8 mouse cellular contexts compared by ENCODE assay signal in the genomic region with DNA sequence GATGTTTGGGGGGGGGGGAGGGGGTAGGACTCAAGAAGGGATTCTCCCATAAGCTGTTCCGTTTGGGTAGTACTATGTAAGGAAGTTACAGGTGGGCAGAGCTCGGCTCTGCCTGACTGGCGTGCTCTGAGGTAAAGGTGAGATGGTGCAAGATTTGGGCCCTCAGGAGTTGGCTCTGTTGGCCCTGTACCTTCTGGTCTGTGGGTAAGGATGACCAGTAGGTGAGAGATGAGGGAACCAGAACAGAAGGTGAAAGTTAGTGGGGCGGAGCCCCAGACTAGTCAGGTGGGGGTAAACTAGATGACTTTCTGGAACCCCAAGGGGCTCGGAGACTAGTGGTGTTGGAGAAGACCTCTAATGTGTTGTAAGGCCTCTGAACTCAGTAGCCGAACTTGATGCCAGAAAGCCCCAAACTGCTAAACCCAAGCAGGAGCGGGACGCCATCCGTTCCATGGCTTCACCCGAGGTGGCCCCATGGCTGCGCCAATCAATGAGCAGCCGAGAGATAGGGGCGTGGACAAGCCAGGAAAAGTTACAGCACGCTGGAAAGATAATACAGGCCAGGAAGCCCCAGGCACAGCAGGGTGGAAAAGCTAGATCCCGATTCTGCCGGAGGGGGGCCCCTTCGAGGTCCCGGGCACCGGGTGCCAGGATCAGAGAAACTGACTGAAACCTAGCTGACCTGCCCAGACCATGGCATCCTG. TPM values are rescaled to one million over a fixed set of nuclear protein-coding genes. Genes with fewer than 3 reads are reported as not detected.
A peak's percentile ranks its signal among the peaks of the same experiment; 100 is the strongest.
DNase-seq lines count a peak whose midpoint lies in the region; ATAC-seq lines count a peak whose summit lies in the region.

No protein-coding gene starts in this region.

- H3K4me1 ChIP-seq in heart, embryonic 15.5 days (replicated peaks) = peaks cover 28% of the 10 kb centered on the region
- peaks cover 27% of the 10 kb centered on the region for H3K4me1 ChIP-seq in kidney, embryonic 15.5 days

- ATAC-seq in frontal cortex, adult (ENCODE audit: low TSS enrichment) = peak; percentile 60; the same call in 1 of the 2 replicates
- ATAC-seq in erythroid progenitor cell, adult 5-6 weeks (replicated peaks; ENCODE audit: low FRiP score, poor library complexity, severe bottlenecking) = peak; percentile 91
- ATAC-seq in heart, embryonic 15.5 days (replicated peaks; ENCODE audit: insufficient number of reproducible peaks, insufficient read depth, low FRiP score, low read depth) = peak; percentile 74
- peak; percentile 85 for ATAC-seq in kidney, embryonic 15.5 days (replicated peaks; ENCODE audit: low FRiP score)

- H3K4me3 ChIP-seq in heart, embryonic 15.5 days = peak overlapping the region; percentile 56
- peak overlapping the region; percentile 55 for H3K4me3 ChIP-seq in kidney, embryonic 15.5 days (replicated peaks)

- peak overlapping the region; percentile 61 for H3K9ac ChIP-seq in heart, embryonic 15.5 days
- H3K9ac ChIP-seq in kidney, embryonic 15.5 days = peak overlapping the region; percentile 59

- peak overlapping the region; percentile 88 for H3K4me2 ChIP-seq in heart, embryonic 15.5 days
- H3K4me2 ChIP-seq in kidney, embryonic 15.5 days = peak overlapping the region; percentile 88

- DNase-seq in frontal cortex, postnatal 14 days (ENCODE audit: low spot score in 2 of 2) = no peak
- DNase-seq in lung, postnatal 10 days = peak; percentile 84
- DNase-seq in ovary, postnatal 10 days (ENCODE audit: low spot score) = peak; percentile 46
- no peak for DNase-seq in T-cell, adult 2 months (ENCODE audit: low spot score)

- H3K27me3 ChIP-seq in heart, embryonic 15.5 days = no peaks in the 10 kb centered on the region
- no peaks in the 10 kb centered on the region for H3K27me3 ChIP-seq in kidney, embryonic 15.5 days

- 14% methylated on average over 19 of the region's 19 CpGs for WGBS in heart, embryonic 15.5 days
- WGBS in kidney, embryonic 15.5 days = 16% methylated on average over 19 of the region's 19 CpGs

- H3K36me3 ChIP-seq in heart, embryonic 15.5 days = peaks cover 23% of the 10 kb centered on the region
- peaks cover 21% of the 10 kb centered on the region for H3K36me3 ChIP-seq in kidney, embryonic 15.5 days

- peak overlapping the region; percentile 60 for H3K27ac ChIP-seq in heart, embryonic 15.5 days
- peak overlapping the region; percentile 23 for H3K27ac ChIP-seq in kidney, embryonic 15.5 days

- no peaks in the 10 kb centered on the region for H3K9me3 ChIP-seq in heart, embryonic 15.5 days (replicated peaks)
- H3K9me3 ChIP-seq in kidney, embryonic 15.5 days (replicated peaks) = no peaks in the 10 kb centered on the region

RNA-seq across cellular contexts. Expression of a gene that starts 6.1 kb away (rescaled TPM):
- total RNA-seq in erythroid progenitor cell, adult 5-6 weeks (2015; ENCODE audit: low replicate concordance) = 1.8 and 6.7 TPM in 2 replicates
- 1.0 and 17.8 TPM in 2 replicates for total RNA-seq in erythroid progenitor cell, adult 5-6 weeks (2017; ENCODE audit: low replicate concordance)
- 7.9 and 13.4 TPM in 2 replicates for polyA plus RNA-seq in heart, embryonic 15.5 days (2015; fragmentation: Nextera tagmentation; extraction: Ambion mirVana)
- polyA plus RNA-seq in kidney, embryonic 15.5 days (2015; fragmentation: Nextera tagmentation; extraction: Ambion mirVana) = 22.6 and 24.5 TPM in 2 replicates

RNA-seq across cellular contexts. Expression of a gene that starts 13.1 kb away (rescaled TPM):
- total RNA-seq in erythroid progenitor cell, adult 5-6 weeks (2015; ENCODE audit: low replicate concordance) = 39.0 and 53.3 TPM in 2 replicates
- total RNA-seq in erythroid progenitor cell, adult 5-6 weeks (2017; ENCODE audit: low replicate concordance) = 45.6 and 48.8 TPM in 2 replicates
- 3.1 and 4.5 TPM in 2 replicates for polyA plus RNA-seq in heart, embryonic 15.5 days (2015; fragmentation: Nextera tagmentation; extraction: Ambion mirVana)
- polyA plus RNA-seq in kidney, embryonic 15.5 days (2015; fragmentation: Nextera tagmentation; extraction: Ambion mirVana) = 5.0 and 6.2 TPM in 2 replicates

RNA-seq across cellular contexts. Expression of a gene that starts 19.0 kb away (rescaled TPM):
- 69.6 and 70.0 TPM in 2 replicates for total RNA-seq in erythroid progenitor cell, adult 5-6 weeks (2015; ENCODE audit: low replicate concordance)
- total RNA-seq in erythroid progenitor cell, adult 5-6 weeks (2017; ENCODE audit: low replicate concordance) = 53.6 and 56.5 TPM in 2 replicates
- polyA plus RNA-seq in heart, embryonic 15.5 days (2015; fragmentation: Nextera tagmentation; extraction: Ambion mirVana) = 24.8 and 37.1 TPM in 2 replicates
- polyA plus RNA-seq in kidney, embryonic 15.5 days (2015; fragmentation: Nextera tagmentation; extraction: Ambion mirVana) = 54.6 and 61.7 TPM in 2 replicates

RNA-seq across cellular contexts. Expression of a gene that starts 28.3 kb away (rescaled TPM):
- total RNA-seq in erythroid progenitor cell, adult 5-6 weeks (2015; ENCODE audit: low replicate concordance) = 2.2 TPM in 1 of 2 replicates, not detected in the other
- 0.98 and 1.5 TPM in 2 replicates for total RNA-seq in erythroid progenitor cell, adult 5-6 weeks (2017; ENCODE audit: low replicate concordance)
- 0.35 and 4.3 TPM in 2 replicates for polyA plus RNA-seq in heart, embryonic 15.5 days (2015; fragmentation: Nextera tagmentation; extraction: Ambion mirVana)
- 35.4 and 47.2 TPM in 2 replicates for polyA plus RNA-seq in kidney, embryonic 15.5 days (2015; fragmentation: Nextera tagmentation; extraction: Ambion mirVana)

RNA-seq across cellular contexts. Expression of a gene that starts 42.2 kb away (rescaled TPM):
- not detected in 2 replicates for total RNA-seq in erythroid progenitor cell, adult 5-6 weeks (2015; ENCODE audit: low replicate concordance)
- total RNA-seq in erythroid progenitor cell, adult 5-6 weeks (2017; ENCODE audit: low replicate concordance) = 0.26 and 1.3 TPM in 2 replicates
- polyA plus RNA-seq in heart, embryonic 15.5 days (2015; fragmentation: Nextera tagmentation; extraction: Ambion mirVana) = 7.7 and 9.2 TPM in 2 replicates
- polyA plus RNA-seq in kidney, embryonic 15.5 days (2015; fragmentation: Nextera tagmentation; extraction: Ambion mirVana) = 1.3 TPM in 2 replicates

Comparison
In these comparisons a context has a peak if more than half of its experiments do, and no peak if none do; other contexts are left out.
1. DNase-seq: peak in lung, postnatal 10 days (single experiment) and ovary, postnatal 10 days (single experiment); none in frontal cortex, postnatal 14 days (0 of 2) and T-cell, adult 2 months (single experiment).
2. Peak in every context shown above with its lines, with median percentiles within 50 percentile points of each other: ATAC-seq.